Mouse (Mus musculus): Measurements from ENCODE around the gene Bmf.

GRCm38 (mm10) chr2:118524811-118525210 is 24.7 kb downstream of the Bmf start:
- TF ChIP-seq GATA1 (IDR thresholded peaks at IDR 0.05; ENCODE audit: borderline replicate concordance, low read length) (no peak), FLI1 (IDR thresholded peaks at IDR 0.05; ENCODE audit: low read length) (no peak)
